Mouse (Mus musculus) thymus, postnatal 10 days (tissue): Measurements from ENCODE around the gene Bbs9.
A peak's percentile ranks its signal among the peaks of the same experiment; 100 is the strongest.

Experiments
- DNase-seq, 2 experiments: peaks; one replicate each; pipeline ENCODE4 v3.0.0; 2021; ENCODE audit warnings: low spot score in 2 of 2

Gene Bbs9

GRCm38 (mm10) chr9:22532810-22533447, 57.4 kb downstream of the Bbs9 start:
- DNase-seq: peak in 1 of 2 experiments; percentile 31

DNA sequence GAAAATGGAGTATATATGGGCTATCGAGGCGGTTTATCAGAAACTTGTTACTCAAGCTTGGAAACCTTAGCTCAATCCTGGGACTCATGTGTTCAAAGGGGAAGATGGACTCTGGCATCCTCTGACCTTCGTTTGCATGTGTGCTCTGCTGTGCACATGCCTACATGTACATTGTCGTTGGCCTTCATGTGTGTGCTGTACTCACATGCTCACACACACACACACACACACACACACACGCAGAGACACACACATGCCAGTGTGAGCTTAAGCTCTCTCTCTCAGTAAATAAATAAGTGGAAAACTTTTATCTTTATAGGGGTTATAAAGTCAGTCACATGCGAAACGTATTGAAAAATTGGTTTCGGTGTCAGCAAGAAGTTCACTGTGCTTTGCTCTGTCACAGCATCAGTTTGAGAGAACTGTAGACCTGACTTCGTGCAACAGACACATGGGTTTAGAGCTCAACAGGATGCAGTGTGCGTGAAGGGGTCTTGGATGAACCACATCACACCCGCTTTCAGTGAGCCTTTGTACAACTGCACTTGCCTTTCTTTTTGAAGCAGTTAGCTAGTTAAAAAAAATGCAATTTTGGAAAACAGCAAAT, 62.4 kb downstream of the Bbs9 start:
- DNase-seq: no peak

DNA sequence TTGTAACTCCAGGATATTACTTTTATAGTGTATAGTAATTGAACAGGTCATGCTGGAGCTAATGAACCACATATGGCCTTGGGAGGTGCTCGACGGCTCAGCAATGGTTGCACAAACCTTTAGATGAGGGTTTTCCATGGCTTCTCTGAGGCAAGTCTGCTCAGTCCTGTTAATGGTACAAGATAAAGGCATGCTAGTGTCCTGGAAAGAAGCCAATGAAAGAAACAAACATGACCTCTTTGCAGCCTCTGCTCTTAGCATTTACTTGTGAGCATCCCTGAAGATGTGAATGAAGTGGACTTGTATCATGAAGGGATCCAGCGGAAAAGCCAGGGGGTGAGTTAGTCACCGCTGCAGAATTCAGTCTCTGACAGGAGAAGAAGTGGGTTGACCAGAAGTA, 64.0 kb downstream of the Bbs9 start:
- DNase-seq: no peak

GRCm38 (mm10) chr9:22541130-22541529, 65.6 kb downstream of the Bbs9 start:
- no peak for DNase-seq

GRCm38 (mm10) chr9:22543467-22543866, 68.0 kb downstream of the Bbs9 start:
- DNase-seq: no peak

GRCm38 (mm10) chr9:22544349-22545341, 69.1 kb downstream of the Bbs9 start:
- no peak for DNase-seq

DNA sequence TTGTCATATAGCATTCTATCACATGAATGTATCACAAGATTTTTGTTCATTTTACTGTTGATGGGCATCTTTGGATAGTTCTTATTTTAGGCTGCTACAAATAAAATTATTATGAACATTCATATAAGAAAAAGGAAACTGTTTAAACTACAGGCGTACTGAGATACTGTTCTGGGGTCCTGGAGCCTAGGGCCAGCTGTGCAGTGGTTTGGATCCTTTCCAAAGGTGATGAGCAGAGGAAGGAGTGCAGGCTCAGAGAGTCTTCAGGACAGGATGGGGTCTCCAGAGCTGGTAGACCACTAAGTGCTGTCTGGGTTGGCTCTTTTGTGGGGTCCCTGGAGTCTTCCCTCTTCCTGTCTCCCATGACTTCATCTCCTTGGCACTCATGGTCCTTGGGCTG, 75.8 kb downstream of the Bbs9 start:
- DNase-seq: no peak

DNA sequence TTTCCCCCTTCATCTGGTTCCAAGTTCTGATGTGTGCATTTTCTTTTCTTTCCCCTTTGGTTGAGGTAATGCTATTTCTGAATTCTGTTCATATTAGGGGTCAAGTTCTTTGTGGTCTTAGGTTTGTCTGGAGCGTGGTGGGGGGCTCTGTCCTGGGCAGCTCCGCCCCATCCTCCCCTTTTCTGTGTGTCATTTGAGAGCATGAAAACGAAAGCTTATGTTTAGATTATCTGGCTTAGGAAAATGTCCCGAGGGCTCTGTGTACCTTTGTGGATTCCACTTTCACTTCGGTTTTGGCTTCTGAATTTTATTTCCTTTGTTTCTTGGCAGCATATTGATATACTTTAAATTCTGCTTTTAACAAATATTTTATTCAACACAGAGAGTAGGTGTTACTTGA, 80.6 kb downstream of the Bbs9 start:
- no peak for DNase-seq

DNA sequence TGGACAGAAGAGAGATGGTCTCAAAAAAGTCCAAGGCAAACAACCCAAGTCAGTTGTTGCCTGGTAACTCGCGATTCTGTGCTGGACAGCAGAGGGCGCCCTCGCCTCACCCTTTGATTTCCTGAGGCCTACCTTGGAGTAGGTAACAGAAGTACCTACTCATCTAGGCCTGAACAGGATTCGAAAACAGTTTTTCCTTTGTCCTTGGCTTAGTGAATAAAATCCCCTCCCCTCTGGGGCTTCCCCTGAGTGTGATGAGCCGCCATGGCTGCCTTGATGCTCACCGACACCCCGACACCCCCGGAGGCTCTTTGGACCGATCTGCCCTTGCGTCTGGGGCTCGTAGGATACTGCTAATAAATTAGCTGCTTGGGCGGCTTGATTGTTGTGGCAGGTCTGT, 82.0 kb downstream of the Bbs9 start:
- DNase-seq: peak; percentile 15 to 69

- DNase-seq: no peak
Measured at GRCm38 (mm10) chr9:22563612-22564347, 88.3 kb downstream of the Bbs9 start.

DNA sequence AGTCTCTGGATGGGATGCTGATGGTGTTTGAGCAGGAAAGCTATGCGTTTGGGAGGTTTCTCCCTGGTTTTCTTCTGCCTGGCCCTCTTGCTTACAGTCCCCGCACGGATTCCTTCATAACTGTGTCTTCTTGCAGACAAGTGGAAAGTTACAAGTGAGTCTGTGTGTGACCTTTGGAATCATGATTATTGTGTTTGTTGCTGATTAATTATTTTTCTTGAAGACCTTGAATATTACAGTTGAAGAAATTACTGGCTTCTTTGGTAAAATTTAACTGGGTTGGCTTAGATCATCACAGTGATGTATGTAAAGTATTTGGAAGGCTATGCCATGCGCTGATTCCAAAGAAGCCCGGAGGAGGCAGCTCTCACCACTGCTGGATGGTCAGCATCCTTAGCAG, 92.2 kb downstream of the Bbs9 start:
- no peak for DNase-seq

DNA sequence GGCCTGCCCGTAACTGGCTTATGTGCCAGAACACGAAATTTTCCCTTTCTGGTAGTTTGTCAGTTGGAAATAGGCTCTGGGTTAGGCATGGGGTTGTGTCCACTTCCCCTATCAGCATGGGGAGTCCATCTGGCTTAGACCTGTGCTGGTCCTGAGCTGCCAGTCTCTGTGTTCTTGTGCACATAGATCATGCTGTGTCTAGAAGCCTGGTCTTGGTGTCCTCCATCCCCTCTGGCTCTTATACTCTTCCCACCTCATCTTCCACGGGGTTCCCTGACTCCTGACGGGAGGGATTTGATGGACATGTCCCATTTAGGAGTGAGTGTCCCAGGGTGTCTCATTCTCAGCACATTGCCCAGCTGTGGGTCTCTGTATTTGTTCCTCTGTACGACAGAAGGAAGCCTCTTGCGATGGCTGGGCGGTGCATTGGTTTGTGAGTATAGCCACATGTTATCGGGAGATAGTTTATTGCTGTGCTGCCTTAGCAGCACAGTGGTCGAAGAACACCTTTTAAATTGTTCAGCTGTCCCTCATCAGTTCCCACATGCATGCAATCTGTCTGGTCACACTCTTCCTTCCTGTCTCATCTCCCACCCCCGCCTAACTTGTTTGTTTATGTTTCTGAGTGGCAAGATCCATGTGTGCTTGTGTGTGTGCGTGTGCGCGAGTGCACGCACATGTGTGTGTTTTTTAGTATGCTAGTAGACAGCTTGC, 101.1 kb downstream of the Bbs9 start:
- DNase-seq: no peak

- no peak for DNase-seq
Measured at GRCm38 (mm10) chr9:22578266-22578665, 102.8 kb downstream of the Bbs9 start.

DNA sequence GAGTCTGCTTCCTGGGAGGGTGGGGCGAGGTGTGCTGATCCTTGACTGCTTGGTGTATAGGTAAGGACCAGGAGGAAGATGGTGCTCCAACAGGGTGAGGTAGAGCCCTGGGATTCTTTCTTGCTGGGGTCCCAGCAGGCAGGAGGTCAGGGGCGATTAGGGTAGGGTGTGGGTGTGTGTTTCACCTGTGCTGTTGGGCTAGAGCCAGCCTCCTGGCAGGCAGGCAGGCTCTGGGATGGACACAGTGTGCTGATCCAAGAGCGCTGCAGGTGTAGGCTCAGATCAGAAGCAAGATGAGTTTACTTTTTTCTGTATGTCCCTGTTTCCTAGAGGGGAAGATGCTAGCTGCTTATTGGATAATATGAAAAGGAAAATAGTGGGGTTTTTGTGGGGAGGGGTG, 108.7 kb downstream of the Bbs9 start:
- no peak for DNase-seq

GRCm38 (mm10) chr9:22593032-22593431, 117.5 kb downstream of the Bbs9 start:
- DNase-seq: no peak

DNA sequence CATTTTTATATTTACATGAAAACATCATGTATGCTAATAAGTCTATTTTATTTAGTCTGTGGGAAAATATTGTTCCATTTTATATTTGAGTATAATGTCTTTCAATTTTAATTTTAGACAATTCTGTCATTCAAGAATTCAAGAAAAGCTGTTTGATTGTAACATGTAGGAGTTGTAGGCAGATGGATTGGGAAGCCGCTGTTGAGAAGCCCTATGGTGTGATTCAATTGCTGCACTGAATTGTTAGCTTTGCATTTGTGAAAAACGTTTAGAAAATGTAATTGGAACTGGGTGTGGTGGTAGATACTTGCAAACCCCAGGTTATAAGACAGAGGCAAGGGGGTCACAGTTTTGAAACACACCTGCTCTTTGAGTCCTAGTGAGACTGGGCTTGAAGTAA, 121.1 kb downstream of the Bbs9 start:
- no peak for DNase-seq

DNA sequence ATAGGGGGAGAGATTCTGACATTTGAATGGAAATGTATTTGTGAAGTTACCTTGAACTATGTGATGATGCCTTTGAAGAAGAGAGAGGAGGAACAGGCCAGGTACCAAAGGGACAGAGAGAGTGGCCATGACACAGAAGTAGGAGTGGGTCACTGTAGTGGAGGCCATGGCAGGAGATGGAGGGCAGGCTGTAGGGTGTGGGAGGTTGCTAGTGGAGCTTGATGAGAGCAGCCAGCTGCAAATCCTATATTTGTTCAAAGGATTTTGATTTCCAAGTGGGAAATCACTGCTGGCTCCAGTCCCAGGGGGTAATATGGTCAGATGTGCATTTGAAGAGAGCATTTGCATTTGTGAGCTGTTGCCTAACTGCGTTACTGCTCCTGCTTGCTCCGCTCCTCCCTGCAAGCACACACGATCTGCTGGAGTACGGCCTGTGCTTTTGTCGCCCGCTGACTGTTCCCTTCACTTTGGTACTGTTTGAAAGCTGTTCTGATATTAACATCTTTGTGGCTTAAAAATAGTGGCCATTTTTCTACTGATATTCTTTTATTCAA, 137.8 kb downstream of the Bbs9 start:
- DNase-seq: no peak

DNA sequence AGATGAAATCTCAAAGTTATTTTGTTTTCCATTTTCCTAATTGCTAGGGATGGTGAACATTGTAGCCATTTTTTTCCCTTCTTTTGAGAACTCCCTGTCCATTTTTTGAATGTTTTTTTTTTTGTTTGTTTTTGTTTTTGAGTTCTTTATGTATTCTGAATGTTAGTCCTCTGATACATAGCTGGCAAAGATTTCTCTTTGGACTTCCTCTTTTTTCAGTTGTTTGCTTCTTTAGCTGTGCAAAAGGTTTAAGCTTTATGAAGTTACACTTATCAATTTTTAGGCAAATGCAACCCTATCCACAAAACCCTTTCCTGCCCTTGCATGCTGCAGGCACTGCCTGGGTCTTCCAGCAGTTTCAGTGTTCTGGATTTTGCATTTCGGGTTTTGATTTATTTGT, 143.7 kb downstream of the Bbs9 start:
- no peak for DNase-seq

- DNase-seq: peak in 1 of 2 experiments; percentile 47
Measured at GRCm38 (mm10) chr9:22624966-22625365, 149.5 kb downstream of the Bbs9 start.

- no peak for DNase-seq
Measured at GRCm38 (mm10) chr9:22626014-22626413, 150.5 kb downstream of the Bbs9 start.

GRCm38 (mm10) chr9:22627912-22628311, 152.4 kb downstream of the Bbs9 start:
- no peak for DNase-seq
